Mouse (Mus musculus) frontal cortex, adult (tissue): ENCODE results near the gene Rasa1.

Experiments used
- ATAC-seq: cut with Nextera tagmentation; 2 replicates; pipeline ENCODE4 v1.9.2; 2017; ENCODE audit warnings: mild to moderate bottlenecking, moderate library complexity, mixed read lengths; ENCODE audit not compliant: low TSS enrichment

Rasa1 gene

DNA sequence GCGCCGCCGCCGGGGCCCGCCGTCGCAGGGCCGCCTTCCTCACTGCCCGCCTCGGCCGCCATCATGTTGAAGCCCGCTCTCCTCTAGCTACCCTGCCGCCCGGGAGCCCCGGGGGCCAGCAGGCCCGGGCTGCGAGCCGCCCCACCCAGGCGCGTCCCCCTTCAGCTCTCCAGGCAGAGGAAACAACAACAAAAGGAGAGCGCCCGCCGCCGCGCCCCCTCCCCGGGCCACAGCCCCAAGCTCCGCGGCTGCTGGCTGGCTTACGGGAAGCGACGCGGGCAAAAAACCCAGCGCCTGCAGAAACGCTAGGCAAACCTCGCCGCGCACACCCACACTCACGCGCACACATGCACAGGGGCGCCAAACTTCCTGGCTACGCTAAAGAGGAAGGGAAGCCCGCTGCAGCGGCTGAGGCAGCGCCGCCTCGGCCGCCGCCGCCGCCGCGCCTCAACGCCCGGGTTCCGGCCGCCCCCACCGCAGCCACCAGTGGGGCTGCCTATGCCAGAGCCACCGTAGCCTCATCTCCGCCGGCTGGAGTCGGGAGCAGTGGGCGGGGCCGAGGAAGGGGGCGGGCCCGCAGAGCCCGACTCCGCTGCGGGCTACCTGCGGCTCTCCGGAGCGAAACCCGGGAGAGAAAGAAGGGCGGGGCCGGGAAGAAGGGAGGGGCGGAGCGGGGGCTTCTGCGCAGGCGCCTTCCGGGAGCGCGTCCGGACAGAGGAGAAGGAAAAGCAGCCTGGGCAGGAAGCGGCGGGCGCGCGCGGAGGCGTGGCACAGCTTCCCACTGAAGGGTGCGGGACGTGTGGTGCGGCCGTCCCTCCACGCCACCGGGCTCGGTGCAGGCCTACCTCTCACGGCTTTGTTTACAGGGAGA is at the start of gene Rasa1:
Gene Rasa1 (minus strand): TSS at position 288 of the 871 bp plus-strand sequence.
- peak; percentile 91 for ATAC-seq

DNA sequence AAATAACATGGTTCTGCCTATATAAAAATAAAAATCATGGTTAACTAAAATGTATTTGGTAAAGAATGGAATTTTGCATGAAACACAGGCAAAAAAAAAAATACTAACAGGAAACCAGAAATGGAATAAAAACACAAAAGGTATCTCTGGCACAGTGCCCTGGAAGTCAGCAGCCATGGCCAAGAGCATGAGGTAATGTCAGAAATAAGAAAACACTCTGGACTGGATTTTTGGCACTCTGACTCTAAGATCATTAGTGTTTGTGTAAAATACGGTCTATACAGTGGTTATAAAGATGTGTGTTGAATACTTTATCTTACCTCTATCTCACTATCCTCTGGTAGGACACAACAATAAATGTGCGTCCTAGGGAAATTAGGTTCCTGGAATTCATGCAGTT is 22.6 kb upstream of the Rasa1 start:
- ATAC-seq = no peak

DNA sequence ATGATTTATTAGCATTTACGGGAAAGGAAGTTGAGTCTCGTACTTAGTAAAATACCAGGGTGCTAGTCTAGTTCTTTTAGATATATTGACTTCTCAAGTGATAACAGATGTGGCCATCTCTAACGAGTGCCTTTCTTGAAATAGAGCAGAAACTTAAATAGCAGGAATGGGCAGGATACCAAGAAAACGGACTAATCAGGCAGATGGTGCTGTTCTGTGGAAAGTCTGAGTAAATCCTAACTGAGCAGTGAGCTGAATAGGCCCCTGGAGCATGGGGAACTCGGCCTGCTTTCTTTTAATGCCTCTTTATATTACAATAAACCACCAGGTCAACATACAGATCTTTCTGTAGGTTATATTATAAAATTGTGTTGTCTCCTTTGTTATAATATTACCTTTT is 22.0 kb upstream of the Rasa1 start:
- ATAC-seq = peak; percentile 98

DNA sequence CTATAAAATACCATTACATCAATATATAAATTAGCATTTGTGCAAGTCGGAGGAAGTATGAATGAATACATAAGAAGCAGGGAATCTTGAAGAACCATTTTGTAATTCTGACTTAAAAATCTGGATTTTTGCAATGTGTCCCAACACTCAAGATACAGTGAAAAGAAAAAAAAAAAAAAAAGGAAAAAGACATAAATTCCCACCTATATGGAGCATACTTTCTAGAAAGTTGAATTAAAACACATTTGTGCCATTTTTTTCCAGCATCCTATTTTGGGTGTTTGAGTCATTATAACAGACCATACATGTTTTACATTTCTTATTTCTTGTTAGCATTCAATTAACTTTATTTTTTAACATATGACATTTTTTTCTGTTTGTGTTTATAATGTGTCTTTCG is 21.6 kb upstream of the Rasa1 start:
- peak; percentile 65; the same call in 1 of the 2 replicates for ATAC-seq

DNA sequence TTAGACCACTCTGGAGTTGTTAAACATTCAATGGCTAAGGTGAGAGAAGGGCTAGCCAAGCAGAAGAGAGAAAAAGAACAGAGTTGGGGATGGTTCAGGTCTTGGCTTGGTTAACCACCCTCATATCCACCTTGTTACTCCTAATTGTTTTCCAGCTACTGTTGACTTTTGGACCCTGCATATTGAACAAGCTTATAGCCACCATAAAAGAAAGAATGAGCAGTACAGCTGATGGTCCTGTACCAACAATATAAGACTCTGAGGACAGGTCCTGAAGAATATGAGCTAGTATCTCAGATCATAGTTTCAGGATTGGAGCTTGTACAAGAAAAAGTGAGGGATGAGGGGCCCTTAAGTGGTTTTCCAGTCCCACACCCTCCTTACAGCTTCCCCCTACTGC is 17.1 kb upstream of the Rasa1 start:
- ATAC-seq = no peak

DNA sequence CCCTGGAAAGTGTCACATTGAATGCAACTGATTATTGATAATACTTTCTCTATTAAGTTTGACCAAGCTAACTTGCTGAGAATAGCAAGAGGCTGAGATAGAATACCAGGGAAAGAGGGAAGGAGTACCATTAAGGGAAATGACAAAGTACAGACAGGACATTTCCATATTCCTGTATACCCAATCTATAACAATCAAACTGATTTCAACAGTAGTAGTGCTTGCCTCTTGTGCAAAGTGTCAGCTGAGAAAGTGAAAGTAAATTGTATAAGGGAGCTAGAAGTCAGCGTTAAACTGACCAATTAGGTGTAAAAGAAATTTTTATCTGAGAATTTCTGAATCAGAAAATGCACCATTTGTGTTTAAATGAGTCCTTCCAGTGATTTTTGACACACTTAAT is 1.7 kb upstream of the Rasa1 start:
- no peak for ATAC-seq

DNA sequence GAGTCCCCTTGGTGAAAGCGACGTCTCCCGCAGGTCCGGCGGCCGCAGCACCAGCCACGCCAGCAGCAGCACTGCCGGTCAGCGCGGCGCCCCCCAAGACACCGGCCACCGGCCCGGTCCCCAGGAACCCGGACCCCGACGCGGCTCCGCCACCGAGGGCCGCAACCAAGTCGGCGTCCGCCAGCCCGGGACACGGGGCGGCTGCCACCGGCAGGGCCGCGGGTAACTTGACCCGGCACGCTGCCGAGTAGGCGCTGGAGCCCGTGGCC is 422 bp downstream of the Rasa1 start:
- ATAC-seq = peak; percentile 7; the same call in 1 of the 2 replicates

DNA sequence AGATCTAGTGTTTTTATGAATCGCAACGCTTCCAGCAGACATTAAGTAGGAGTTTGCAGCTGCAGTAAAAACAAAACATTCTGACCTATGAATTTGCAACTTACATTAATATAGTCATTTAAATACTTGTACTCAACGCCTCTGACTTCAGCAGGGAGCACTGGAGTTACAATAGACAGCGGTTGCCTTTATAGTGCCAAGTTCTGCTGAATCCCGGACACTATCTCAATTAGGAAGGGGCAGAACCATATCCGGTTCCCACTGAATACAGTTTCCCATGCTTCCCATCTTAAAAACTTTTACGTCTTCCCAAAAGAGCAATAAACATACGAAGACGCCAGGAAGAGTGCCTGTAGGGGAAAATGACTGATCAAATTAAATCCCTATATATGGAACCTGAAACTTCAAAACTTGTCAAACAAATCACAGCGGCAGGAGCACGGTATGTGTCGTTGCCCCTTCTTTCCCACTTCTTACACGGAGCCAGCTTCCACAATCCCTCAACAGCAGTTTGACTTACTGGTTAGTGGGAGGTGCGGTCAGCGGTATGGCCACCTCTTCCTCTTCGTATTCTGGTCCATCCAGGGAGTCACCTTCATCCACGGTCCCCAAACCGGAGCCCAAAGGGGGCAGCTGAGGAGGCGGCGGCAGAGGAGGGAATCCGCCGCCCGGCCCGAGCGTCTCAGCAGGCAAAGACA is 905 bp downstream of the Rasa1 start:
- ATAC-seq = peak; percentile 1; the same call in 1 of the 2 replicates

DNA sequence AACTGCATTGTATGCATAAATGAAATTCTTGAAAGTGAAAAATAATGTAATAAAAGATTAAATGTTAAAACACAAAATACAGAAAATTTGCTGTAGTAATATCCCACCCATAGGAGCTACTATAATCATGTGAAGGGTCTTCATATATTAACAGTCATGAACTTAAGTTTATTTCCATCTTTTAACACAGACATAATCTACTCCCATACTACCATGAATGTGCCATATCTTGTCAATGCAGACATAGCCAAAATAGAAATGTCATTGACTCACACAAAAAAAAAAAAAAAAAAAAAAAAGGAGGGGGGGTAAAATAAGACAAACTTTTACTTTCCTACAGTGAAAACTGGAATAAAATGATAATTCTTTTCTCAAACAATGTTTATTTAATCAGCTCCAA is 6.3 kb downstream of the Rasa1 start:
- no peak for ATAC-seq

DNA sequence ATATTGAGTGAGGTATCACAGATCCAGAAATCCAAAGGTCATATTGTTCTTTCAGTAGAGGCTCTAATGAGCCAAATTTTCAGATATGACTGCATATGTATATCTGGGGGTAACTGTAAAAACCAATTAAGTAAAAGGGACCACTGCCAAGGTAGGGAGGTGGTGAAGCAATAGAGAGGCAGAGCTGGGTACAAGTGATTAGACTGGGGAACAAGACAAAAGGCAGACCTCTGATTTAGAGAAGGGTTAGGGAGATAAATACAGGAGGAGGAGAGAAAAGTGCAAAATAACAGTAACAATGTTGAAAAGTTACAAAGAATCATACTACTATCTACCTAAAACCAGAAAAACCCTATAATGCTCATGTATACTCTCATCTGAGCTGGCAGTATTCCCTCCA is 10.0 kb downstream of the Rasa1 start:
- no peak for ATAC-seq

DNA sequence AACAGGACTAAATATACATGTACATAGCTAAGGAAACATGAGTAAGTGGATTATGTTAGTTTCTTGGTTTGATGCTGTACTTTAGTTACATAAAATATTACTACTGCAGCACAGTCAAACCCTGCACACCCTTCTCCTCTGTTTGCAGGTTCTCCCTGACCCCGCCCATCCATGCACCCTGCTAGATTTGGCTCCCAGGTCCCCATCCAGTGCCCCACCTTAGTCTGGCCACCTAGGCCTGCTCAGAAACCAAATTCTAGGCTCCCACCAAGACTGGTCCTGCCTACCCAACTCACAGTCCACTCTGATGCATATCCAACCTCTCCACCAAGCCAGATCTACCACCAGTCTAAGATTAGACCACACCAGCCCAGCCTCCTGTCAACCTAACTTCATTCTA is 14.4 kb downstream of the Rasa1 start:
- no peak; the same call in 1 of the 2 replicates for ATAC-seq

DNA sequence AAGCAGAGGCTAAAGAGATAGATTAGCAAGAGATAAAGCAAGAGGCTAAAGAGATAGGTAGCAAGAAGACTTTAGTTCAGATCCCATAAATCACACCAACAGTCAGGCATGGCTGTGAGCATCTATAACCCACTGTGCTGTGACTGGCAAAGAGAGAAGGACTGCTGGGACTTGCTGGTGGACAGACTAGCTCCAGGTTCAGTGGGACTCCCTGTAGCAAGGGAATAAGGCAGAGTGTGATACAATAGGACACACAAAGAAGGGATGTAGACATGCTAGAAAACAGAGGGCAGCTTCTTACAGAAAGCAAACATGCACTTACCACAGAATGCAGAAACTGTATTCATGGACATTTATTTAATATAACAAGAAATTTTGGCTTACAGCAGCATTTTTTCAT is 15.1 kb downstream of the Rasa1 start:
- peak; percentile 33 for ATAC-seq

DNA sequence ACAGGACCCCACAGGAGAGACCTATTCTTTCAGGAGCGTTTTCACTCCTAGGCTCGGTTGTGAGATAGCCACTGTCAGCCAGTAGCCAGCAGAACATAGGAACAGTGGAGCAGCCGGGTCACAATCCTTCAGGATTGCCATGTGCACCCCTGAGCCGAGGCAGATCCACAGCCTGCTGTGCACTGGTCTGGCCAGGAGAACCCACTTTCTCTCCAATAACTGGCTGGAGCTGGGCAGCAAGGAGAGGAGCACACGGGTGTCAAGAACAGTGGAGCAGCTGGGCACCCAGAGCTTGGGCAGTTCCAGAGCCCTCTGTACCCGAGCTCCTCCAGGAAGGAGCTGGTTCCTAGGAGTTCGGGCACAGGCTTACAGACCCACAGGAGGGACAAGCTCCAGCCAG is 50.2 kb downstream of the Rasa1 start:
- ATAC-seq = peak; percentile 38; the same call in 1 of the 2 replicates

DNA sequence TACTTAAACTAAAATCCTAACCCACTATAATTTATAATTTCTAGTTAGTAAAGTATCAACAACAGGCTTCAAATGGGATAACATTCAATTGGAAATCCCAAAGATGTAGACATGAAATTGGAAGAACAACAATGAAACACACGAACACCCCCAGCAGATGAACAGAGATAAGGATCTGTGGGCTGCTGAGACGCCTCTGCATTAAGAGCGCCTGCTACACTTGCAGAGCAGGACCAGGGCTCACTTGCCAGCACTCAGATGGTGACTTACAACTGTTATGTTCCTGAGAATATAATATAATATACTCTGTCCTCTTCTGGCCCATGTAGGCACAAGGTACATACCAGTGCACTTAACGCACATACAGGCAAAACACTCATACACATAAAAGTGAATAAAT is 70.3 kb downstream of the Rasa1 start:
- ATAC-seq = no peak

DNA sequence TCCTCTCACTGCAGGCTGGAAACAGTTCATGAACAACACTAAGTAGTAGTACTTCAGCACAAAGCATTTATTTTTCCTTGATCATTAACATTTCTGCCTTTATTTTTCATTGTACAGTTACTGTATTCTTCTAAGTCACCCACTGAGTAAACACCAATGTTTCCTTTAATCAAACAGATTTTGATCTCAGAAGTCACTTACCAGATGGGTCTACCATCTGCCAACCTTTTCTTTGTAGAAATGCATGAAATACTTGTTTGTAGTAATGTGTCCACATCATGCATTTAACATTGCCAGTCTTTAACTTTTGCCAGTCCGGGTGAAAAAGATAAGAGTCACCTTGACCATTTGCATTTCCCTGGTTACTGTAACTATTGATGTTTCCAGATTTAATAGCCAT is 78.6 kb downstream of the Rasa1 start:
- no peak for ATAC-seq

DNA sequence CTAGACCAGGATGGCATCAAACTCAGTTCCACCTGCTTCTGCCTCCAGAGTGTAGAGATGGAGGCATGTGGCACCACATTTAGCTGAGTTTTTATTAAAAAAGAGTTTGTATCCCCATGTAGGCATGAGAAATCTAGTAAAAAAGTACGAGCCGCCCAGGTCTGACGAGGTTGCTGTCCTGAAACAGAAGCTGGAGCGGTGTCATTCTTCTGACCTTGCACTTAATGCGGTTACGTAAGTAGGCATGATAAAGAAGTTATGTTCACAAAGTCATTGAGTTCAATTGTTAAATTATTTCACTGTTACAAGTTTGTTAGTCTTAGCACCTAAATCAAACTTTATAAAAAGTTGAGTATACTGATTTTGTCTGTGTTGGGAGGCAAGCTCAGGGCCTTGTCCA is 80.3 kb downstream of the Rasa1 start:
- no peak for ATAC-seq

DNA sequence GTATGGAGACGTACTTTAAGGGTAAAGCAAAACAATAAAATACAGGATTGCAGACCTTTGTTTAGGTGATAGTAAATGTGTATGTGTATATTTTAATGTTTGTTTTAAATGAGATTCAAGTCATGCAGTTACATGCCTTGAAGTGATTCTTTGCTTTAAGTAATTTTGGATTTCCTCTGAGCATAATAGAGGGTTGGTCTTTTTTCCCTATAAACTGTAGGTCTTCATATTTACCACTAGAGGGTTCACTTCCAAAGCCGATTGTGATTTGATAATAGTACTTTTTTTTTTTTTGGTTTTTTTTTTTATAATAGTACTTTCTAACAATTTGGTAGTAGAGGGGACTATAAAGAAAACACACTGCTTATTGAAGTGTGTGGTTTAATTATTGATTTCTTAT is 81.4 kb downstream of the Rasa1 start:
- no peak for ATAC-seq

DNA sequence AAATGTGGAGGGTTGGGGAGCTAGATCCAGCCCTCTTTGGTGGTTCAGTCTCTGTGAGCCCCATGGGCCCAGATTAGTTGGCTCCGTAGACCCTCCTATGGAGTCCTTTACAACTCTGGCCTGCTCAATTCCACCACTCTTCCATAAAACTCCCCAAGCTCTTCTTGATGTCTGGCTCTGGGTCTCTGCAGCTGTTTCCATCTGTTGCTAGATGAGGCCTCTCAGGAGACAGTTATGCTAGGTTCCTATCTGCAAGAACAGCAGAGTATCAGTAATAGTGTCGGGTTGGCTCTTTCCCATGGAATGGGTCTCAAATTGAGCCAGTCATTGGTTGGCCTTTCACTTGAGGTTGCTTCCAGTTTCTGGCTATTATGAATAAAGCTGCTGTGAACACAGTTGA is 97.7 kb downstream of the Rasa1 start:
- ATAC-seq = no peak

DNA sequence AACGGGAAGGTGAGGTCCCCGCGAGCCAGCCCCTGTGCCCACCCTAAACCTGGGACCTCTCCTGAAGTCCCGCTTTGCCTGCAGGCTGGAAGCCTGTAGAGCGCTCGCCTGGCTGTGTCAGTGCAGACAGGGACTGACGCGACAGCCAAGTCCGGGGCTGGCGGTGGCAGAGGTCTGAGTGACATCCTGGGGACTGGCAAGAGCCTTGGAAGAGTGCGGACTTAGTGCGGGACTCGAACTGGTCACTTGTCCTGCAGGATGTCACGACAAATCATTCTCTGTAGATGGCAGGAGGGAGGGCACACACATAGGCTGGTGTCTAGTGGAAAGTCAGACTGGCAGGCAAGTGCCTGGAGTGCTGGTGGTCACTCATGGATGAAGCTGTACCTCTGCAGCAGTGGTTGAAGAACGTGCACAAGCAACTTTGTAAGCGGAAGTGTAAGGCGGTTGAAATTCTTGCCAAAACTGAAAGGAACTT is 99.2 kb downstream of the Rasa1 start:
- peak; percentile 81 for ATAC-seq

DNA sequence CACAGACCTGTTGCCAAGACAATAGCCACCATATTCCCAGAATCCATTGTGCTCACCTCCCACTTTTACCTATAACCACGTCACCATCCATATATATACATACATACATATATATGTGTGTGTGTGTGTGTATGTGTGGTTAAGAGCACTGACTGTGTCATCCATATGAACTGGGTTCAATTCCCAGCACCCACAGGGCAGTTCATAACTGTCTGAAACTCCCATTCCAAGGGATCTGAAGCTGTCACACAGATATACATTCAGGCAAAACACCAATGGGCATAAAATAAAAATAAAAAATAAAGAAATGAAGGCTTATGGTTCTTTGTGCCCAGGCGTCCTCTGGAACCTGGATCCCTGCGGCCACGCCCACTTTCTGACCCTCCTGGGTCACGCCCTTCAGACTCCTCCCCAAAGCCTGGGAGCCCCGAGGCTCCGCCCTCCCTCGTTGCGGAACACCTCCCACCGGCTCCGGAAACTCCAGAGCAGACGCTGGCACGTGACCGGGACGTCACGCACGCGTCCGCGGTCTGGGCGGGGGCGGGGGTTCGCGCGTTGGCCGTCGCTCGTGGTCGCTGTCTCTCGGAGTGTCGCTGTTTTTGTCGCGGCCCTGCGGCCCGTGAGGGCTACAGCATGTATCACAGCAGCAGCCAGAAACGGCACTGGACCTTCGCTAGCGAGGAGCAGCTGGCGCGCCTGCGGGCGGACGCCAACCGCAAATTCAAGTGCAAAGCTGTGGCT is 99.9 kb downstream of the Rasa1 start, which contains the start of gene Ccnh:
Gene Ccnh (plus strand): TSS at position 506 of the 741 bp plus-strand sequence.
- ATAC-seq = peak; percentile 99
